Mouse (Mus musculus) MEL (cell line): ENCODE data around the gene Zdhhc14. TPM values are rescaled to one million over a fixed set of nuclear protein-coding genes. Genes with fewer than 3 reads are reported as not detected.

Source experiments
- DNase-seq: peaks from one replicate; pipeline ENCODE4 v3.0.0; 2011; ENCODE audit warnings: low read depth, low spot score
- H3K27ac ChIP-seq: 2 replicates; pipeline ENCODE4 v1.5.1; 2012; ENCODE audit warnings: low read depth, mild to moderate bottlenecking, control low read depth, low read length, moderate library complexity; ENCODE audit not compliant: control insufficient read depth
- H3K27me3 ChIP-seq, 2 experiments: fragments of 150-350 bp in 1 of 2; sonication (generic) in 1 of 2; 2 replicates each; pipeline ENCODE4 v1.6.1; 2012; ENCODE audit warnings: low read length in 2 of 2, mild to moderate bottlenecking in 2 of 2, improper control_type of control experiment in 1 of 2, moderate library complexity in 1 of 2; ENCODE audit not compliant: insufficient read depth in 2 of 2, control insufficient read depth in 1 of 2
- H3K36me3 ChIP-seq, 2 experiments: 2 replicates each; pipeline ENCODE4 v1.6.1; 2012 to 2014; ENCODE audit warnings: low read length in 2 of 2, improper control_type of control experiment in 1 of 2, inconsistent platforms in 1 of 2, mild to moderate bottlenecking in 1 of 2; ENCODE audit not compliant: insufficient read depth in 2 of 2, control insufficient read depth in 1 of 2
- H3K4me1 ChIP-seq, 2 experiments: fragments of 150-350 bp in 1 of 2; sonication (generic) in 1 of 2; 2 replicates each; pipeline ENCODE4 v1.6.1; 2012; ENCODE audit warnings: low read length in 2 of 2, improper control_type of control experiment in 1 of 2, mild to moderate bottlenecking in 1 of 2; ENCODE audit not compliant: insufficient read depth in 2 of 2, control insufficient read depth in 1 of 2
- H3K4me3 ChIP-seq, 2 experiments: fragments of 150-350 bp in 1 of 2; sonication (generic) in 1 of 2; 2 replicates each; pipeline ENCODE4 v1.5.1; 2012; ENCODE audit warnings: low read depth in 2 of 2, low read length in 2 of 2, mild to moderate bottlenecking in 2 of 2, moderate library complexity in 2 of 2, control low read depth in 1 of 2, improper control_type of control experiment in 1 of 2; ENCODE audit not compliant: control insufficient read depth in 1 of 2, insufficient read depth in 1 of 2
- H3K79me2 ChIP-seq: 2 replicates; pipeline ENCODE4 v1.6.1; 2012; ENCODE audit warnings: mild to moderate bottlenecking, low read length, moderate library complexity; ENCODE audit not compliant: control insufficient read depth, poor library complexity, insufficient read depth
- H3K9ac ChIP-seq: 2 replicates; pipeline ENCODE4 v1.6.1; 2012; ENCODE audit warnings: low read depth, mild to moderate bottlenecking, control low read depth, low read length, moderate library complexity; ENCODE audit not compliant: control insufficient read depth, poor library complexity, severe bottlenecking
- H3K9me3 ChIP-seq: fragments of 150-350 bp; sonication (generic); replicated peaks from 2 replicates; pipeline ENCODE4 v1.6.1; 2012; ENCODE audit warnings: mild to moderate bottlenecking, low read length, improper control_type of control experiment, moderate library complexity; ENCODE audit not compliant: insufficient read depth
- BHLHE40 ChIP-seq: IDR thresholded peaks from 2 replicates; pipeline ENCODE4 v1.6.1; 2012; ENCODE audit warnings: low read depth, mild to moderate bottlenecking, inconsistent platforms, low read length, improper control_type of control experiment, borderline replicate concordance
- CTCF ChIP-seq, 3 experiments: IDR thresholded peaks in 2 of 3; conservative IDR thresholded peaks in 1 of 3; 2 replicates each; pipeline ENCODE4 v1.5.1; 2011 to 2012; ENCODE audit warnings: low read length in 3 of 3, low read depth in 2 of 3, mild to moderate bottlenecking in 2 of 3, improper control_type of control experiment in 1 of 3, inconsistent platforms in 1 of 3, mixed read lengths in 1 of 3, moderate library complexity in 1 of 3; ENCODE audit not compliant: control insufficient read depth in 1 of 3, insufficient read depth in 1 of 3, poor library complexity in 1 of 3, severe bottlenecking in 1 of 3
- E2F4 ChIP-seq: IDR thresholded peaks from 2 replicates; pipeline ENCODE4 v1.6.1; 2011; ENCODE audit warnings: low read depth, low read length, improper control_type of control experiment, borderline replicate concordance
- ELF1 ChIP-seq: IDR thresholded peaks from 2 replicates; pipeline ENCODE4 v1.6.1; 2014; ENCODE audit warnings: low read depth, mild to moderate bottlenecking, inconsistent platforms, low read length, improper control_type of control experiment, moderate library complexity
- EP300 ChIP-seq, 2 experiments: IDR thresholded peaks; 2 replicates each; pipeline ENCODE4 v1.6.1; 2011; ENCODE audit warnings: improper control_type of control experiment in 2 of 2, low read length in 2 of 2, low read depth in 1 of 2, mild to moderate bottlenecking in 1 of 2
- ETS1 ChIP-seq: IDR thresholded peaks from 2 replicates; pipeline ENCODE4 v1.6.1; 2012; ENCODE audit warnings: low read depth, mild to moderate bottlenecking, inconsistent platforms, low read length, improper control_type of control experiment, moderate library complexity
- GABPA ChIP-seq: IDR thresholded peaks from 2 replicates; pipeline ENCODE4 v1.6.1; 2012; ENCODE audit warnings: low read depth, mild to moderate bottlenecking, inconsistent platforms, low read length, improper control_type of control experiment, moderate library complexity
- GATA1 ChIP-seq: IDR thresholded peaks from 2 replicates; pipeline ENCODE4 v1.6.1; 2011; ENCODE audit warnings: low read depth, low read length, improper control_type of control experiment
- KAT2A ChIP-seq: conservative IDR thresholded peaks from 2 replicates; pipeline ENCODE4 v1.6.1; 2012; ENCODE audit warnings: low read depth, low read length, improper control_type of control experiment, inconsistent platforms
- MAX ChIP-seq: IDR thresholded peaks from 2 replicates; pipeline ENCODE4 v1.6.1; 2011; ENCODE audit warnings: low read length, improper control_type of control experiment
- MAZ ChIP-seq: IDR thresholded peaks from 2 replicates; pipeline ENCODE4 v1.6.1; 2012; ENCODE audit warnings: low read depth, mild to moderate bottlenecking, inconsistent platforms, low read length, improper control_type of control experiment
- MYB ChIP-seq: IDR thresholded peaks from 2 replicates; pipeline ENCODE4 v1.6.1; 2011; ENCODE audit warnings: mild to moderate bottlenecking, low read depth, low read length, improper control_type of control experiment
- MYC ChIP-seq: IDR thresholded peaks from 2 replicates; pipeline ENCODE4 v1.6.1; 2011; ENCODE audit warnings: low read depth, mild to moderate bottlenecking, low read length, improper control_type of control experiment, moderate library complexity
- NELFE ChIP-seq: IDR thresholded peaks from 2 replicates; pipeline ENCODE4 v1.6.1; 2011; ENCODE audit warnings: low read depth, low read length, improper control_type of control experiment
- NRF1 ChIP-seq: IDR thresholded peaks from 2 replicates; pipeline ENCODE4 v1.6.1; 2014; ENCODE audit warnings: low read depth, mild to moderate bottlenecking, inconsistent platforms, low read length, improper control_type of control experiment, moderate library complexity; ENCODE audit not compliant: poor library complexity, insufficient read depth, severe bottlenecking
- POLR2AphosphoS2 ChIP-seq: IDR thresholded peaks from 2 replicates; pipeline ENCODE4 v1.6.1; 2011; ENCODE audit warnings: low read length, improper control_type of control experiment
- RAD21 ChIP-seq: IDR thresholded peaks from 2 replicates; pipeline ENCODE4 v1.6.1; 2011; ENCODE audit warnings: mild to moderate bottlenecking, low read depth, low read length, improper control_type of control experiment
- RCOR1 ChIP-seq: IDR thresholded peaks from 2 replicates; pipeline ENCODE4 v1.6.1; 2012; ENCODE audit warnings: low read depth, mild to moderate bottlenecking, inconsistent platforms, low read length, improper control_type of control experiment
- SIN3A ChIP-seq: IDR thresholded peaks from 2 replicates; pipeline ENCODE4 v1.6.1; 2012; ENCODE audit warnings: low read length, improper control_type of control experiment, inconsistent platforms
- SMC3 ChIP-seq: IDR thresholded peaks from 2 replicates; pipeline ENCODE4 v1.6.1; 2011; ENCODE audit warnings: low read depth, low read length, improper control_type of control experiment
- TBP ChIP-seq: IDR thresholded peaks from 2 replicates; pipeline ENCODE4 v1.8.0; 2011; ENCODE audit warnings: low read depth, low read length, improper control_type of control experiment
- TCF12 ChIP-seq: IDR thresholded peaks from 2 replicates; pipeline ENCODE4 v1.6.1; 2014; ENCODE audit warnings: low read depth, mild to moderate bottlenecking, inconsistent platforms, low read length, improper control_type of control experiment, moderate library complexity
- UBTF ChIP-seq: IDR thresholded peaks from 2 replicates; pipeline ENCODE4 v1.6.1; 2012; ENCODE audit warnings: low read depth, mild to moderate bottlenecking, inconsistent platforms, low read length, improper control_type of control experiment, moderate library complexity, borderline replicate concordance; ENCODE audit not compliant: insufficient read depth
- USF2 ChIP-seq, 2 experiments: IDR thresholded peaks; 2 replicates each; pipeline ENCODE4 v1.6.1; 2011 to 2012; ENCODE audit warnings: improper control_type of control experiment in 2 of 2, low read length in 2 of 2, borderline replicate concordance in 1 of 2, inconsistent platforms in 1 of 2, low read depth in 1 of 2, mild to moderate bottlenecking in 1 of 2; ENCODE audit not compliant: insufficient read depth in 1 of 2
- ZMIZ1 ChIP-seq: IDR thresholded peaks from 2 replicates; pipeline ENCODE4 v1.6.1; 2012; ENCODE audit warnings: low read depth, mild to moderate bottlenecking, inconsistent platforms, low read length, improper control_type of control experiment, moderate library complexity
- ZNF384 ChIP-seq: IDR thresholded peaks from 2 replicates; pipeline ENCODE4 v1.6.1; 2012; ENCODE audit warnings: low read depth, mild to moderate bottlenecking, inconsistent platforms, low read length, improper control_type of control experiment
- polyA plus RNA-seq, 2 experiments: library from polyadenylated mRNA; stranded (reverse) in 1 of 2; unstranded in 1 of 2; fragments of >175 nt in 1 of 2; fragments of >200 nt in 1 of 2; gene quantifications; 2 replicates each; pipeline versions ENCODE4 v1.2.1 to v1.2.4; 2012; ENCODE audit warnings: low replicate concordance in 2 of 2, low read depth in 1 of 2; ENCODE audit not compliant: insufficient read length in 2 of 2, insufficient read depth in 1 of 2, missing spikeins in 1 of 2
- total RNA-seq: library from RNA; depleted of rRNA; stranded (reverse); fragments of 300-350 nt; gene quantifications from 2 replicates; pipeline ENCODE4 v1.2.3, GENCODE M21; 2012

Gene Zdhhc14
- total and polyA plus RNA-seq, 3 experiments = 3.4 to 4.9 TPM; not detected in 1

- no peak for TF ChIP-seq USF2 (IDR thresholded peaks at IDR 0.05; ENCODE audit: borderline replicate concordance in 1 of 2, insufficient read depth in 1 of 2, low read depth in 1 of 2, low read length in 2 of 2)
- peak; percentile 95 for TF ChIP-seq RAD21
- no peak for TF ChIP-seq E2F4
- TF ChIP-seq RCOR1 = peak; percentile 62; the same call in 1 of the 2 replicates
- no peak for TF ChIP-seq NRF1
- no peak for TF ChIP-seq GABPA
- peak; percentile 76 for TF ChIP-seq ELF1
- peak; percentile 37; the same call in 1 of the 2 replicates for TF ChIP-seq TCF12
These were observed 303.5 kb downstream of the Zdhhc14 start (continued) for GRCm38 (mm10) chr17:5795878-5796277.

GRCm38 (mm10) chr17:5797124-5797760 lies 304.9 kb downstream of the Zdhhc14 start:
- H3K36me3 ChIP-seq = peaks cover 0 to 60% of the 10 kb centered on the region in 2 experiments; a peak in 2 of 4 replicates
- H3K9ac ChIP-seq = no peak overlapping the region
- no peak overlapping the region for H3K4me3 ChIP-seq
- H3K27ac ChIP-seq = peak overlapping the region; percentile 81
- peaks cover 28 to 66% of the 10 kb centered on the region in 2 experiments for H3K4me1 ChIP-seq
- no peaks in the 10 kb centered on the region for H3K9me3 ChIP-seq
- peak; percentile 42 for DNase-seq
- TF ChIP-seq RCOR1 (no peak), MAX (peak; percentile 51)
- peaks cover 17% of the 10 kb centered on the region for H3K79me2 ChIP-seq
- no peaks in the 10 kb centered on the region for H3K27me3 ChIP-seq

GRCm38 (mm10) chr17:5798221-5798801 lies 306.0 kb downstream of the Zdhhc14 start:
- H3K4me1 ChIP-seq = peaks cover 19 to 60% of the 10 kb centered on the region in 2 experiments
- peak overlapping the region; percentile 81 for H3K27ac ChIP-seq
- peaks cover 0 to 54% of the 10 kb centered on the region in 2 experiments; a peak in 2 of 4 replicates for H3K36me3 ChIP-seq
- no peaks in the 10 kb centered on the region for H3K9me3 ChIP-seq
- H3K79me2 ChIP-seq = peaks cover 17% of the 10 kb centered on the region
- DNase-seq = peak; percentile 96
- peak overlapping the region; percentile 67 for H3K9ac ChIP-seq
- H3K27me3 ChIP-seq = no peaks in the 10 kb centered on the region
- peak overlapping the region; percentile 60 to 61 for H3K4me3 ChIP-seq
- TF ChIP-seq ETS1 = peak; percentile 98
- TF ChIP-seq SIN3A = peak; percentile 97
- peak; percentile 86 for TF ChIP-seq GATA1
- peak; percentile 50; the same call in 1 of the 2 replicates for TF ChIP-seq KAT2A
- no peak for TF ChIP-seq NRF1
- peak; percentile 95 for TF ChIP-seq MAZ
- TF ChIP-seq SMC3 = no peak
- no peak for TF ChIP-seq CTCF (IDR thresholded peaks at IDR 0.05 in 2 of 3, conservative IDR thresholded peaks at IDR 0.05 in 1 of 3; ENCODE audit: control insufficient read depth in 1 of 3, insufficient read depth in 1 of 3, low read depth in 2 of 3, low read length in 3 of 3, poor library complexity in 1 of 3, severe bottlenecking in 1 of 3)
- peak; percentile 80 to 84 for TF ChIP-seq EP300 (IDR thresholded peaks at IDR 0.05; ENCODE audit: low read depth in 1 of 2, low read length in 2 of 2)
- TF ChIP-seq USF2 (IDR thresholded peaks at IDR 0.05; ENCODE audit: borderline replicate concordance in 1 of 2, insufficient read depth in 1 of 2, low read depth in 1 of 2, low read length in 2 of 2) = no peak
- TF ChIP-seq NELFE = peak; percentile 82
- peak; percentile 99 for TF ChIP-seq BHLHE40
- TF ChIP-seq TCF12 = peak; percentile 81
- TF ChIP-seq MAX = peak; percentile 98
- no peak for TF ChIP-seq MYB
- TF ChIP-seq POLR2AphosphoS2 = peak; percentile 69; the same call in 1 of the 2 replicates
- TF ChIP-seq UBTF = no peak
- TF ChIP-seq TBP = peak; percentile 73
- no peak for TF ChIP-seq ZNF384
- peak; percentile 99 for TF ChIP-seq MYC
- TF ChIP-seq ZMIZ1 = 0 out of 2 replicates have a peak, but pooled peaks have one; percentile 34
